Mouse (Mus musculus) splenic B cell, adult 2 months (primary cell): ENCODE measurements around the gene Ralgapa2.

Experiments used
- DNase-seq: peaks from one replicate; pipeline ENCODE4 v3.0.0-alpha.2; 2011; ENCODE audit warnings: low read depth, low spot score
- H3K27me3 ChIP-seq: 2 replicates; pipeline ENCODE4 v1.6.1; 2012; ENCODE audit warnings: mild to moderate bottlenecking, low read length, moderate library complexity, mixed read lengths; ENCODE audit not compliant: control insufficient read depth, poor library complexity, insufficient read depth, severe bottlenecking
- H3K36me3 ChIP-seq: 2 replicates; pipeline ENCODE4 v1.6.1; 2012; ENCODE audit warnings: mild to moderate bottlenecking, low read length, moderate library complexity, mixed read lengths; ENCODE audit not compliant: control insufficient read depth, poor library complexity, insufficient read depth, severe bottlenecking

Gene Ralgapa2

GRCm38 (mm10) chr2:146511911-146512580 is at the start of gene Ralgapa2:
Gene Ralgapa2 (minus strand): TSS chr2:146512344.
- Histone ChIP-seq H3K27me3 (no peaks in the 10 kb centered on the region), H3K36me3 (no peaks in the 10 kb centered on the region)
- DNase-seq: peak; percentile 100

- DNase-seq: no peak
Measured at GRCm38 (mm10) chr2:146561505-146561904, 49.4 kb upstream of the Ralgapa2 start.

GRCm38 (mm10) chr2:146560633-146561043 is 48.5 kb upstream of the Ralgapa2 start:
- no peaks in the 10 kb centered on the region for H3K36me3 ChIP-seq
- no peak for DNase-seq
- H3K27me3 ChIP-seq: no peaks in the 10 kb centered on the region

More at GRCm38 (mm10) chr2:146561505-146561904, 49.4 kb upstream of the Ralgapa2 start:
- Histone ChIP-seq H3K36me3 (no peaks in the 10 kb centered on the region), H3K27me3 (no peaks in the 10 kb centered on the region)

- Histone ChIP-seq H3K27me3 (no peaks in the 10 kb centered on the region), H3K36me3 (no peaks in the 10 kb centered on the region)
- DNase-seq: no peak
Measured at GRCm38 (mm10) chr2:146556148-146556547, 44.0 kb upstream of the Ralgapa2 start.

- H3K27me3 ChIP-seq: no peaks in the 10 kb centered on the region
- DNase-seq: no peak
- no peaks in the 10 kb centered on the region for H3K36me3 ChIP-seq
Measured at GRCm38 (mm10) chr2:146555351-146555750, 43.2 kb upstream of the Ralgapa2 start.

- no peak for DNase-seq
- Histone ChIP-seq H3K27me3 (no peaks in the 10 kb centered on the region), H3K36me3 (no peaks in the 10 kb centered on the region)
Measured at GRCm38 (mm10) chr2:146553701-146554100, 41.6 kb upstream of the Ralgapa2 start.

GRCm38 (mm10) chr2:146551818-146552217 is 39.7 kb upstream of the Ralgapa2 start:
- DNase-seq: no peak
- Histone ChIP-seq H3K36me3 (no peaks in the 10 kb centered on the region), H3K27me3 (no peaks in the 10 kb centered on the region)

- no peak for DNase-seq
- Histone ChIP-seq H3K27me3 (no peaks in the 10 kb centered on the region), H3K36me3 (no peaks in the 10 kb centered on the region)
Measured at GRCm38 (mm10) chr2:146549111-146549776, 37.1 kb upstream of the Ralgapa2 start.

GRCm38 (mm10) chr2:146544155-146544814 is 32.1 kb upstream of the Ralgapa2 start:
- DNase-seq: no peak
- no peaks in the 10 kb centered on the region for H3K27me3 ChIP-seq
- H3K36me3 ChIP-seq: no peaks in the 10 kb centered on the region

- Histone ChIP-seq H3K27me3 (no peaks in the 10 kb centered on the region), H3K36me3 (no peaks in the 10 kb centered on the region)
- DNase-seq: no peak
Measured at GRCm38 (mm10) chr2:146533118-146533949, 21.2 kb upstream of the Ralgapa2 start.

- H3K36me3 ChIP-seq: no peaks in the 10 kb centered on the region
- DNase-seq: no peak
- H3K27me3 ChIP-seq: no peaks in the 10 kb centered on the region
Measured at GRCm38 (mm10) chr2:146532493-146532892, 20.3 kb upstream of the Ralgapa2 start.

- H3K36me3 ChIP-seq: no peaks in the 10 kb centered on the region
- no peaks in the 10 kb centered on the region for H3K27me3 ChIP-seq
- no peak for DNase-seq
Measured at GRCm38 (mm10) chr2:146525483-146525882, 13.3 kb upstream of the Ralgapa2 start.

- no peak for DNase-seq
- Histone ChIP-seq H3K27me3 (no peaks in the 10 kb centered on the region), H3K36me3 (no peaks in the 10 kb centered on the region)
Measured at GRCm38 (mm10) chr2:146524685-146525415, 12.7 kb upstream of the Ralgapa2 start.

GRCm38 (mm10) chr2:146516894-146517293 is 4.8 kb upstream of the Ralgapa2 start:
- DNase-seq: no peak
- Histone ChIP-seq H3K36me3 (no peaks in the 10 kb centered on the region), H3K27me3 (no peaks in the 10 kb centered on the region)
